Mouse (Mus musculus): ENCODE data around the gene Calhm3.

DNA sequence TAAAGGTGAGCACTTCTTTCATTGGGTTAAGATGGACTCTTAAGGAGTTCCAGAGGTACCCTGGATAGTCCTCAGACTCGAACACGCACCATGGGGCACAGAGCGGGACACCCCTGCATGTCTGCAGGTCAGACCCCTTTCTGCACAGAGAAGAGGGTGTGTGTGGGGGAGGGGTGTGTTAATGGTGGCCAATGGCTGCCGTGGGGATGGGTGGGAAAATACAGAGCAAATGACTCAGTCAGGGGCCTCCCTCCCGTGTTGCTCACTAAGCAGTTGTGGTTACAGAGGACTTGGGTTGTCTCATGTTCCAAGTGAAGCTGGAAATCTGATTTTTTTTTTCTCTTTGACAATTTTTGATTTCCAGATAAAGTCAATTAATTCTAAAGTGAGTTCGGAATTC, 15.1 kb downstream of the Calhm3 start:
- TF ChIP-seq CTCF (IDR thresholded peaks at IDR 0.05; ENCODE audit: borderline replicate concordance, insufficient read depth, low read length) (no peak), POLR2A (IDR thresholded peaks at IDR 0.05; ENCODE audit: low read depth, low read length) (no peak)

All from embryonic fibroblast, embryonic 13.5 days (primary cell).